Mouse (Mus musculus) limb, embryonic 14.5 days (tissue): Measurements from ENCODE around the gene Cd247. TPM values are rescaled to one million over a fixed set of nuclear protein-coding genes. Genes with fewer than 3 reads are reported as not detected.

Source experiments
- ATAC-seq: fragments of 200-750 bp; cut with Nextera tagmentation; 2 replicates; pipeline ENCODE4 v1.8.0; 2017; ENCODE audit warnings: low read depth, moderate number of reproducible peaks, moderate TSS enrichment; ENCODE audit not compliant: low FRiP score
- DNase-seq: peaks from one replicate; pipeline ENCODE4 v3.0.0-alpha.2; 2015; ENCODE audit warnings: low spot score
- H3K27ac ChIP-seq: fragments of 300-500 bp; sonication (generic); replicated peaks from 2 replicates; pipeline ENCODE4 v1.5.1; 2014; ENCODE audit warnings: low read depth, mild to moderate bottlenecking, low read length, moderate library complexity, mixed read lengths
- H3K27me3 ChIP-seq: fragments of 300-500 bp; sonication (generic); 2 replicates; pipeline ENCODE4 v1.6.1; 2014; ENCODE audit warnings: low read length, mixed read lengths; ENCODE audit not compliant: control insufficient read depth, insufficient read depth
- H3K36me3 ChIP-seq: fragments of 300-500 bp; sonication (generic); 2 replicates; pipeline ENCODE4 v1.6.1; 2014; ENCODE audit warnings: mild to moderate bottlenecking, low read length, moderate library complexity, mixed read lengths; ENCODE audit not compliant: control insufficient read depth, insufficient read depth
- H3K4me1 ChIP-seq: fragments of 300-500 bp; sonication (generic); 2 replicates; pipeline ENCODE4 v1.6.1; 2014; ENCODE audit warnings: antibody characterized with exemption, low read length, mixed read lengths; ENCODE audit not compliant: control insufficient read depth, insufficient read depth
- H3K4me2 ChIP-seq: fragments of 300-500 bp; sonication (generic); replicated peaks from 2 replicates; pipeline ENCODE4 v1.6.1; 2014; ENCODE audit warnings: low read depth, mild to moderate bottlenecking, low read length, moderate library complexity; ENCODE audit not compliant: severe bottlenecking
- H3K4me3 ChIP-seq: fragments of 300-500 bp; sonication (generic); replicated peaks from 2 replicates; pipeline ENCODE4 v1.5.1; 2014; ENCODE audit warnings: low read length
- H3K9ac ChIP-seq: fragments of 300-500 bp; sonication (generic); 2 replicates; pipeline ENCODE4 v1.6.1; 2014; ENCODE audit warnings: mild to moderate bottlenecking, low read depth, low read length, moderate library complexity; ENCODE audit not compliant: severe bottlenecking
- H3K9me3 ChIP-seq: fragments of 300-500 bp; sonication (generic); 2 replicates; pipeline ENCODE4 v1.6.1; 2016; ENCODE audit warnings: low read length; ENCODE audit not compliant: control insufficient read depth
- POLR2A ChIP-seq: fragments of 200-500 bp; IDR thresholded peaks from 2 replicates; pipeline ENCODE4 v1.8.0; 2012; ENCODE audit warnings: inconsistent platforms, mild to moderate bottlenecking, moderate library complexity, borderline replicate concordance; ENCODE audit not compliant: insufficient read depth, insufficient read length; ENCODE audit errors: extremely low read depth
- WGBS: fragments of 180-500 bp; shearing (Covaris S2); extraction: QIAGEN DNeasy Blood & Tissue Kit; methylation state at CpG from one replicate; pipeline ENCODE4 v1.1.7; 2014; 5-methylcytosine and 5-hydroxymethylcytosine counted together
- polyA plus RNA-seq, 2 experiments: library from polyadenylated mRNA; depleted of rRNA in 1 of 2; stranded (reverse) in 1 of 2; unstranded in 1 of 2; fragments of >200 nt; fragmentation: Nextera tagmentation in 1 of 2; extraction: Ambion mirVana in 1 of 2; gene quantifications; 2 replicates each; pipeline versions ENCODE4 v1.2.1 to v1.2.3; 2012 to 2014

Gene Cd247
- polyA plus RNA-seq (2012; rRNA removed) = 0.37 and 0.53 TPM in 2 replicates
- polyA plus RNA-seq (2014; fragmentation: Nextera tagmentation; extraction: Ambion mirVana) = 0.41 and 0.87 TPM in 2 replicates

- ATAC-seq (no peak), DNase-seq (no peak)
- Histone ChIP-seq H3K4me3 (no peak within 1 kb of the TSS), H3K4me2 (no peak within 1 kb of the TSS), H3K36me3 (no peaks in the 10 kb centered on the region), H3K27ac (no peak within 1 kb of the TSS), H3K9me3 (no peaks in the 10 kb centered on the region), H3K27me3 (no peaks in the 10 kb centered on the region), H3K4me1 (0 out of 2 replicates have a peak, but pooled peaks cover 6% of the 10 kb centered on the region), H3K9ac (no peak within 1 kb of the TSS)
- TF ChIP-seq POLR2A = no peak
- WGBS = 69% methylated on average over 8 of the region's 8 CpGs
Measured at GRCm38 (mm10) chr1:165788511-165788910, at the start of gene Cd247. TSS of gene Cd247 (plus strand) at chr1:165788681.

GRCm38 (mm10) chr1:165738985-165739384 is 49.5 kb upstream of the Cd247 start:
- no peaks in the 10 kb centered on the region for H3K9me3 ChIP-seq
- no peaks in the 10 kb centered on the region for H3K36me3 ChIP-seq
- H3K27me3 ChIP-seq = no peaks in the 10 kb centered on the region
- DNase-seq (no peak), ATAC-seq (no peak)
- no peak overlapping the region for H3K4me3 ChIP-seq
- H3K4me1 ChIP-seq = no peaks in the 10 kb centered on the region
- no peak for TF ChIP-seq POLR2A
- H3K9ac ChIP-seq = no peak overlapping the region
- no peak overlapping the region for H3K4me2 ChIP-seq
- H3K27ac ChIP-seq = no peak overlapping the region
- 44% methylated on average over 1 of the region's 1 CpGs for WGBS

GRCm38 (mm10) chr1:165741989-165742388 is 46.5 kb upstream of the Cd247 start:
- no peak for TF ChIP-seq POLR2A
- WGBS = 76% methylated on average over 8 of the region's 8 CpGs
- no peak overlapping the region for H3K4me2 ChIP-seq
- H3K36me3 ChIP-seq = no peaks in the 10 kb centered on the region
- no peak for DNase-seq
- no peak overlapping the region for H3K4me3 ChIP-seq
- H3K4me1 ChIP-seq = no peaks in the 10 kb centered on the region
- no peak overlapping the region for H3K9ac ChIP-seq
- no peak overlapping the region for H3K27ac ChIP-seq
- ATAC-seq = no peak
- H3K9me3 ChIP-seq = no peaks in the 10 kb centered on the region
- H3K27me3 ChIP-seq = no peaks in the 10 kb centered on the region

- Histone ChIP-seq H3K4me3 (no peak overlapping the region), H3K4me2 (no peak overlapping the region), H3K9me3 (no peaks in the 10 kb centered on the region), H3K9ac (no peak overlapping the region), H3K36me3 (no peaks in the 10 kb centered on the region), H3K27me3 (no peaks in the 10 kb centered on the region), H3K4me1 (no peaks in the 10 kb centered on the region), H3K27ac (no peak overlapping the region)
- no peak for DNase-seq
- 25% methylated on average over 11 of the region's 11 CpGs for whole genome bisulfite sequencing
- ATAC-seq = no peak
- no peak for TF ChIP-seq POLR2A
Measured at GRCm38 (mm10) chr1:165748053-165748452, 40.4 kb upstream of the Cd247 start.

GRCm38 (mm10) chr1:165751142-165751541 is 37.3 kb upstream of the Cd247 start:
- Histone ChIP-seq H3K36me3 (no peaks in the 10 kb centered on the region), H3K4me2 (no peak overlapping the region), H3K9me3 (0 out of 2 replicates have a peak, but pooled peaks cover 3% of the 10 kb centered on the region), H3K27ac (no peak overlapping the region), H3K27me3 (no peaks in the 10 kb centered on the region), H3K4me1 (no peaks in the 10 kb centered on the region), H3K9ac (no peak overlapping the region), H3K4me3 (no peak overlapping the region)
- DNase-seq (no peak), ATAC-seq (no peak)
- no peak for TF ChIP-seq POLR2A

GRCm38 (mm10) chr1:165751838-165752237 is 36.6 kb upstream of the Cd247 start:
- Histone ChIP-seq H3K36me3 (no peaks in the 10 kb centered on the region), H3K4me1 (no peaks in the 10 kb centered on the region), H3K27me3 (no peaks in the 10 kb centered on the region), H3K9ac (no peak overlapping the region), H3K9me3 (0 out of 2 replicates have a peak, but pooled peaks cover 3% of the 10 kb centered on the region), H3K27ac (no peak overlapping the region), H3K4me3 (no peak overlapping the region), H3K4me2 (no peak overlapping the region)
- 77% methylated on average over 5 of the region's 5 CpGs for WGBS
- DNase-seq (no peak), ATAC-seq (no peak)
- no peak for TF ChIP-seq POLR2A
